Mouse (Mus musculus) lung, postnatal 36 days (tissue): ENCODE data around the gene Abca1.

Source experiments
- DNase-seq: peaks from one replicate; pipeline ENCODE4 v3.0.0; 2022; ENCODE audit warnings: mixed read lengths

Gene Abca1

GRCm38 (mm10) chr4:53081851-53082250 is 77.8 kb downstream of the Abca1 start:
- no peak for DNase-seq

- no peak for DNase-seq
Measured at GRCm38 (mm10) chr4:53080290-53080689, 79.4 kb downstream of the Abca1 start.

GRCm38 (mm10) chr4:53078793-53079310 is 80.8 kb downstream of the Abca1 start:
- DNase-seq = no peak

GRCm38 (mm10) chr4:53076788-53077350 is 82.8 kb downstream of the Abca1 start:
- DNase-seq = no peak

GRCm38 (mm10) chr4:53073025-53073424 is 86.7 kb downstream of the Abca1 start:
- DNase-seq = no peak

GRCm38 (mm10) chr4:53062301-53063008 is 97.2 kb downstream of the Abca1 start:
- DNase-seq = no peak

- no peak for DNase-seq
Measured at GRCm38 (mm10) chr4:53046238-53047022, 113.3 kb downstream of the Abca1 start.

- no peak for DNase-seq
Measured at GRCm38 (mm10) chr4:53045807-53046206, 113.9 kb downstream of the Abca1 start.

GRCm38 (mm10) chr4:53043819-53044218 is 115.9 kb downstream of the Abca1 start:
- no peak for DNase-seq

GRCm38 (mm10) chr4:53030326-53030948 is 129.3 kb downstream of the Abca1 start:
- DNase-seq = peak; percentile 41

GRCm38 (mm10) chr4:53027811-53028210 is 131.9 kb downstream of the Abca1 start:
- DNase-seq = no peak

GRCm38 (mm10) chr4:53024397-53024796 is 135.3 kb downstream of the Abca1 start:
- DNase-seq = no peak

GRCm38 (mm10) chr4:53023189-53023925 is 136.3 kb downstream of the Abca1 start:
- DNase-seq = no peak

GRCm38 (mm10) chr4:53018392-53018791 is 141.3 kb downstream of the Abca1 start:
- DNase-seq = no peak

GRCm38 (mm10) chr4:53015024-53015423 is 144.7 kb downstream of the Abca1 start:
- DNase-seq = no peak

GRCm38 (mm10) chr4:53014421-53014820 is 145.3 kb downstream of the Abca1 start:
- no peak for DNase-seq

- DNase-seq = peak; percentile 99
Measured at GRCm38 (mm10) chr4:53011732-53012361, 147.8 kb downstream of the Abca1 start, which contains the start of gene Nipsnap3b. TSS of gene Nipsnap3b (plus strand) at chr4:53011880.

GRCm38 (mm10) chr4:53009871-53010270 is 149.8 kb downstream of the Abca1 start:
- no peak for DNase-seq

- DNase-seq = no peak
Measured at GRCm38 (mm10) chr4:53009183-53009582, 150.5 kb downstream of the Abca1 start.

GRCm38 (mm10) chr4:53000154-53000553 is 159.5 kb downstream of the Abca1 start:
- DNase-seq = no peak

- DNase-seq = no peak
Measured at GRCm38 (mm10) chr4:52999449-52999848, 160.2 kb downstream of the Abca1 start.

- no peak for DNase-seq
Measured at GRCm38 (mm10) chr4:52989248-52989647, 170.4 kb downstream of the Abca1 start, which contains the start of gene Nipsnap3a. TSS of gene Nipsnap3a (plus strand) at chr4:52989272.
